Mouse (Mus musculus) thymus, adult 2 months (tissue): ENCODE results near the gene Ppat. TPM values are rescaled to one million over a fixed set of nuclear protein-coding genes. Genes with fewer than 3 reads are reported as not detected.
A peak's percentile ranks its signal among the peaks of the same experiment; 100 is the strongest.

Source experiments
- DNase-seq: peaks from one replicate; pipeline ENCODE4 v3.0.0; 2021
- H3K27ac ChIP-seq: fragments of 200-500 bp; 2 replicates; pipeline ENCODE4 v1.5.1; 2012; ENCODE audit warnings: low read length, control low read depth; ENCODE audit not compliant: control insufficient read depth, insufficient read depth
- H3K27me3 ChIP-seq: fragments of 200-500 bp; 2 replicates; pipeline ENCODE4 v1.6.1; 2012; ENCODE audit warnings: mild to moderate bottlenecking, low read length, moderate library complexity, mixed read lengths; ENCODE audit not compliant: control insufficient read depth, insufficient read depth
- H3K36me3 ChIP-seq: fragments of 200-500 bp; 2 replicates; pipeline ENCODE4 v1.6.1; 2012; ENCODE audit warnings: mild to moderate bottlenecking, low read length, moderate library complexity; ENCODE audit not compliant: control insufficient read depth, insufficient read depth
- H3K4me1 ChIP-seq: fragments of 200-500 bp; replicated peaks from 2 replicates; pipeline ENCODE4 v1.6.1; 2012; ENCODE audit warnings: low read length; ENCODE audit not compliant: control insufficient read depth, insufficient read depth
- H3K4me3 ChIP-seq: fragments of 200-500 bp; 2 replicates; pipeline ENCODE4 v1.5.1; 2012; ENCODE audit warnings: mild to moderate bottlenecking, low read length, control low read depth, moderate library complexity; ENCODE audit not compliant: control insufficient read depth, insufficient read depth
- CTCF ChIP-seq: fragments of 200-500 bp; IDR thresholded peaks from 2 replicates; pipeline ENCODE4 v1.5.1; 2012; ENCODE audit warnings: mild to moderate bottlenecking, control low read depth, low read length, moderate library complexity, borderline replicate concordance; ENCODE audit not compliant: control insufficient read depth, poor library complexity, insufficient read depth; ENCODE audit errors: extremely low read depth
- POLR2A ChIP-seq: fragments of 200-500 bp; IDR thresholded peaks from 2 replicates; pipeline ENCODE4 v1.6.1; 2012; ENCODE audit warnings: mild to moderate bottlenecking, low read length, control low read depth, moderate library complexity; ENCODE audit not compliant: control insufficient read depth, poor library complexity, insufficient read depth; ENCODE audit errors: extremely low read depth
- WGBS: fragments of 180-500 bp; shearing (Covaris S2); methylation state at CpG from one replicate; pipeline ENCODE4 v1.1.7; 2018; 5-methylcytosine and 5-hydroxymethylcytosine counted together
- polyA plus RNA-seq: library from polyadenylated mRNA; depleted of rRNA; stranded (reverse); fragments of >200 nt; gene quantifications from 2 replicates; pipeline ENCODE4 v1.2.3, GENCODE M21; 2012; rRNA removed

Ppat gene
- polyA plus RNA-seq: 11.1 and 13.3 TPM in 2 replicates

GRCm38 (mm10) chr5:76951106-76952027 lies at the start of gene Ppat, which contains the start of gene Paics:
TSS of gene Ppat (minus strand) at chr5:76951578.
TSS of gene Paics (plus strand) at chr5:76951307.
- H3K4me1 ChIP-seq: peaks cover 4% of the 10 kb centered on the region; the same call in 1 of the 2 replicates

GRCm38 (mm10) chr5:76998416-76998815 lies 47.0 kb upstream of the Ppat start:
- H3K36me3 ChIP-seq: peaks cover 60% of the 10 kb centered on the region
- no peaks in the 10 kb centered on the region for H3K27me3 ChIP-seq
- WGBS: 71% methylated on average over 5 of the region's 5 CpGs
- TF ChIP-seq CTCF (no peak), POLR2A (no peak)
- H3K27ac ChIP-seq: no peak overlapping the region
- no peak for DNase-seq
- no peaks in the 10 kb centered on the region for H3K4me1 ChIP-seq
- H3K4me3 ChIP-seq: no peak overlapping the region

More at GRCm38 (mm10) chr5:76951106-76952027, at the start of gene Ppat, which contains the start of gene Paics:
- no peaks in the 10 kb centered on the region for H3K27me3 ChIP-seq
- under 1% methylated on average over 81 of the region's 81 CpGs for WGBS
- peak; percentile 86; the same call in 1 of the 2 replicates for TF ChIP-seq POLR2A
- no peak for TF ChIP-seq CTCF
- peak; percentile 99 for DNase-seq
- H3K36me3 ChIP-seq: no peaks in the 10 kb centered on the region; the same call in 1 of the 2 replicates
- H3K27ac ChIP-seq: peak within 1 kb of the TSS; percentile 75
- H3K4me3 ChIP-seq: peak within 1 kb of the TSS; percentile 95

- WGBS: 94% methylated on average over 5 of the region's 5 CpGs
- no peak for DNase-seq
Measured at GRCm38 (mm10) chr5:76993174-76993814, 41.9 kb upstream of the Ppat start.

GRCm38 (mm10) chr5:76990789-76991188 lies 39.4 kb upstream of the Ppat start:
- 99% methylated on average over 3 of the region's 3 CpGs for WGBS

More at GRCm38 (mm10) chr5:76993174-76993814, 41.9 kb upstream of the Ppat start:
- no peak overlapping the region for H3K27ac ChIP-seq
- no peak for TF ChIP-seq CTCF
- no peak for TF ChIP-seq POLR2A
- peaks cover 83% of the 10 kb centered on the region for H3K36me3 ChIP-seq
- no peak overlapping the region for H3K4me3 ChIP-seq
- H3K27me3 ChIP-seq: no peaks in the 10 kb centered on the region
- no peaks in the 10 kb centered on the region for H3K4me1 ChIP-seq

GRCm38 (mm10) chr5:76984015-76984414 lies 32.6 kb upstream of the Ppat start:
- no peak overlapping the region for H3K4me3 ChIP-seq
- no peaks in the 10 kb centered on the region for H3K27me3 ChIP-seq
- DNase-seq: no peak
- H3K4me1 ChIP-seq: no peaks in the 10 kb centered on the region
- H3K36me3 ChIP-seq: peaks cover 71% of the 10 kb centered on the region
- WGBS: 97% methylated on average over 11 of the region's 11 CpGs
- no peak overlapping the region for H3K27ac ChIP-seq
- TF ChIP-seq CTCF: no peak
- TF ChIP-seq POLR2A: no peak

More at GRCm38 (mm10) chr5:76990789-76991188, 39.4 kb upstream of the Ppat start:
- no peak overlapping the region for H3K4me3 ChIP-seq
- TF ChIP-seq CTCF (no peak), POLR2A (no peak)
- H3K36me3 ChIP-seq: peaks cover 73% of the 10 kb centered on the region
- H3K27me3 ChIP-seq: no peaks in the 10 kb centered on the region
- no peak overlapping the region for H3K27ac ChIP-seq
- no peaks in the 10 kb centered on the region for H3K4me1 ChIP-seq
- no peak for DNase-seq

- Histone ChIP-seq H3K36me3 (peaks cover 19% of the 10 kb centered on the region), H3K27ac (no peak overlapping the region), H3K4me3 (no peak overlapping the region), H3K4me1 (peaks cover 2% of the 10 kb centered on the region; the same call in 1 of the 2 replicates), H3K27me3 (no peaks in the 10 kb centered on the region)
- no peak for DNase-seq
- TF ChIP-seq CTCF (no peak), POLR2A (no peak)
- 87% methylated on average over 8 of the region's 8 CpGs for WGBS
Measured at GRCm38 (mm10) chr5:76975736-76976135, 24.4 kb upstream of the Ppat start.
